Mouse (Mus musculus) megakaryocyte, embryonic 14.5 days (primary cell): ENCODE measurements at regions not wholly inside any gene's neighbourhood (a gene's known extent, or its start where the extent isn't known, plus 50 kb on each side); places are given as distances from the start of the nearest gene placed in this dataset.

Experiments
- FLI1 ChIP-seq: IDR thresholded peaks from 2 replicates; pipeline ENCODE4 v1.6.1; 2012; ENCODE audit warnings: low read length, inconsistent platforms, mixed read lengths
- GATA1 ChIP-seq: IDR thresholded peaks from 3 replicates; pipeline ENCODE4 v1.6.1; 2012; ENCODE audit warnings: mixed read lengths, low read length, inconsistent platforms, borderline replicate concordance

GRCm38 (mm10) chr1:91636571-91636970 is 96.2 kb downstream of the Asb1 start:
- TF ChIP-seq GATA1 (no peak), FLI1 (no peak)
